Mouse (Mus musculus) CD4-positive, CD25-positive, alpha-beta regulatory T cell, adult 2 months (primary cell): ENCODE measurements at regions not wholly inside any gene's neighbourhood (a gene's known extent, or its start where the extent isn't known, plus 50 kb on each side); places are given as distances from the start of the nearest gene placed in this dataset.

ENCODE experiments used
- DNase-seq: peaks from one replicate; pipeline ENCODE4 v3.0.0-alpha.2; 2012; ENCODE audit warnings: low read depth, low spot score

DNA sequence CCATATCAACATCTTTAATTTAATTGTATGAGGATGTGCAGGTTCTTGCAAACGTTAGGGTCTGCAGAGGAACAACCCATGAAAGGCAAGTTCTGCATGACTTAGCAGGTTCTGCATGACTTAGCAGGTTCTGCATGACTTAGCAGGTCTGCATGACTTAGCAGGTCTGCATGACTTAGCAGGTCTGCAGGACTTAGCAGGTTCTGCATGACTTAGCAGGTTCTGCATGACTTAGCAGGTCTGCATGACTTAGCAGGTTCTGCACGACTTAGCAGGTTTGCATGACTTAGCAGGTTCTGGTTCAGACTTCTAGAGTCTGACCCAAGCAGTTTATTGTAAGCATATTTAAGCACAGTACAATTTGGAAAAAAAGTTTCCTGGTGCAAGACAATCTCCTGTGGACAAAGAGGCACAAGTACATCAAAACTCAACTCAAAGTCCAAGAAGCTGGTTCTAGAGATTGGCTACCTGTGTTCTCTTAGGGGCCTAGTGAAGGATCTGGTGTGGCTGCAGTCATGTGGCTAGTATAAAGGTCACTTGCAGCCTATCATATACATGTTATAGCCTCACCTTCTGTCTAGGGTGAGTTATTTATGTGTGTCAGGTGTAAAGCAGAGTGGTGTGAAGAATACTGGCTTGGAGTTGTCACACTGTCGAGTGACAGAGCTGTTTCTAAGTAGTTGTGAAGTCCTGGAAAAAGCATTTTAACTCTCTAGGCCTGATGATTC, 50.5 kb upstream of the Prdx6 start:
- DNase-seq: no peak

GRCm38 (mm10) chr1:161306772-161307499, 55.9 kb upstream of the Prdx6 start:
- peak; percentile 10 for DNase-seq

DNA sequence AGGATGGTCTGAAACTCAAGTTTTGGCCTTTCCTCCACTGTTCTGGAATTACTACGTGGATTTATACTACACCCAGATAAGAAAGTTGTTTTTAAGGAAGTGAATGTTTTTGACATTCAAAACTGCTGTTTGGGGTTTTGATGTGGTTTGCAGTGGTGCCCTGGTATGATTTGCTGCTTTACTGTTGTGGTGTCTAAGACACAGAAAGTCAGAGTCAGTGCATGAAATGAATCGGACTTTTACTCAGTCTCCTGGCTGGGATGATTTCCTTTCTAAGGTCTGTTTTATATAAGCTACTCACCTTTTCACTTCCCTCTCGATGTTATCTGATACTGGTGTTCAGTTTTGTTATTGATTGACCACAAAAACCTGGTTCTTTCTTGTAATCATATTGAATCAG, 58.2 kb upstream of the Prdx6 start:
- DNase-seq: peak; percentile 54

DNA sequence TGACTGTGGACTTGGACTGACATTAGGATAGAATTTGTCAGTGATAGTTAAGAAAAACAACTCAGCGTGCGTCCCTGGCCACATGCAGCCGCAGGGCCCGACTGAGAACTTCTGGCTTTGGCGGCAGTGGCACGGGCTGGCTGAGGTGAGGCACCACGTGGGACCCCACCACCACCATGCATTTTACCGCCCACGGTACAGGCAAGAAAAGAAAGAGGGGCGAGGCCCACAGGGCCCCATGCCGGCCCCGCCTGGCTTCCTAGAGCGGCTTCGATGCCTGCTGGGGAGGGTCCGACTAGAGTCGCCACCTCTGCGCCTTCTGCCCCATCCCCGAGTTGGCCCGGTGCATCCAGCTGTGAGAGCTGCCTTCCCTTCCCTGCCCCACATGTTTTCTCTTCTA, 63.1 kb upstream of the Prdx6 start:
- no peak for DNase-seq

DNA sequence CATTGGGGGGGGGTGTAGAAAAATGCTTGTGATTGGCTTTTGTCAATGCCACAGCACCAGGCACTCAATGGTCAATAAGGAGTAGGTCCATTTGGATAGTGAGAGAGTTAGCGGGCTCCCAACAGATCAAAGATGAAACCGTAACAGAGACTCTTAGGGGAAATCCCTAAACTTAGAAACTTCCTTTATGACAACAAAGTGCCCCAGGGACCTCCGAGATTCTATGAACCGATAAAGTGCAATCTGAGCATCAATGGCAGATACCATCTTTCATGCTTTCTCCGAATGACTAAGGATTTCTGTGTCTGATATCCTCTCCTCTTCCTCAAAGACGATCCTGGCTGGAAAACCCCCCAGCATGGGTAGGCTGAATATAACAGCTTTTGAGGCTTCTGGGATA, 70.7 kb upstream of the Prdx6 start:
- DNase-seq: no peak

DNA sequence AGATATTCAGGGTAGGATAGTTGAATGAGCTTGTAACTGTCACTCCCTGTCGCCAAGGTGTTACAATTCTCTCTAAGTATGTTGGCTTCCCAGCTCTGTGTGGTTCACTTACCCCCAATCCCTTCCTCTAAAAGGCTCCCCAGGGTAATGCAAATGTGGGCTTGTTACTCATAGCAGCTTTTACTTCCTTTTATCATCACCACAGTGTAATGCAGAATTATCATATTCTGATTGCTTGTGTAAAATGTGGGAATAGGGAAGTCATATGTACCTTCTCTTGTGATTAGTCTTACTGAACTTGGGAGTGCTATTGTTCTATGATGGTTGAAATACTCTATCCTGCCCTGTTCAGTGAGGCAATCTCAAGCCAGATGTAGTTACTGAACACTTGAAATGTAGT, 66.0 kb upstream of the Tnfsf4 start:
- no peak for DNase-seq

- DNase-seq: no peak
Measured at GRCm38 (mm10) chr1:161333151-161333550, 62.1 kb upstream of the Tnfsf4 start.

GRCm38 (mm10) chr1:161345111-161345510, 50.1 kb upstream of the Tnfsf4 start:
- DNase-seq: no peak
